Mouse (Mus musculus): ENCODE data around the gene Ckap4. TPM values are rescaled to one million over a fixed set of nuclear protein-coding genes. Genes with fewer than 3 reads are reported as not detected.

The Ckap4 gene
- polyA plus RNA-seq, 1 experiment from 2014 or later, result 60.9 TPM

GRCm38 (mm10) chr10:84562567-84563554, 29.0 kb upstream of the Ckap4 start:
- H3K9ac ChIP-seq (replicated peaks), result no peak overlapping the region
- no peaks in the 10 kb centered on the region; the same call in 1 of the 2 replicates for H3K9me3 ChIP-seq
- ATAC-seq, result 0 out of 2 replicates have a peak, but pooled peaks have one; percentile 34
- 75% methylated on average over 13 of the region's 13 CpGs for WGBS
- H3K27me3 ChIP-seq, result no peaks in the 10 kb centered on the region
- H3K36me3 ChIP-seq, result no peaks in the 10 kb centered on the region
- H3K27ac ChIP-seq, result no peak overlapping the region
- no peak overlapping the region for H3K4me3 ChIP-seq (replicated peaks)
- H3K4me1 ChIP-seq (replicated peaks), result no peaks in the 10 kb centered on the region
- H3K4me2 ChIP-seq (replicated peaks), result no peak overlapping the region

- WGBS, result 63% methylated on average over 5 of the region's 5 CpGs
Measured at GRCm38 (mm10) chr10:84562121-84562520, 28.3 kb upstream of the Ckap4 start.

GRCm38 (mm10) chr10:84559986-84560385, 26.1 kb upstream of the Ckap4 start:
- Histone ChIP-seq H3K27ac (no peak overlapping the region), H3K4me1 (replicated peaks) (no peaks in the 10 kb centered on the region), H3K4me3 (replicated peaks) (no peak overlapping the region), H3K27me3 (no peaks in the 10 kb centered on the region), H3K36me3 (no peaks in the 10 kb centered on the region), H3K9me3 (no peaks in the 10 kb centered on the region; the same call in 1 of the 2 replicates), H3K4me2 (replicated peaks) (no peak overlapping the region), H3K9ac (replicated peaks) (no peak overlapping the region)
- 89% methylated on average over 4 of the region's 4 CpGs for WGBS
- ATAC-seq, result no peak

More at GRCm38 (mm10) chr10:84562121-84562520, 28.3 kb upstream of the Ckap4 start:
- Histone ChIP-seq H3K4me2 (replicated peaks) (no peak overlapping the region), H3K9me3 (no peaks in the 10 kb centered on the region; the same call in 1 of the 2 replicates), H3K9ac (replicated peaks) (no peak overlapping the region), H3K27ac (no peak overlapping the region), H3K36me3 (no peaks in the 10 kb centered on the region), H3K4me1 (replicated peaks) (no peaks in the 10 kb centered on the region), H3K4me3 (replicated peaks) (no peak overlapping the region), H3K27me3 (no peaks in the 10 kb centered on the region)
- no peak for ATAC-seq

DNA sequence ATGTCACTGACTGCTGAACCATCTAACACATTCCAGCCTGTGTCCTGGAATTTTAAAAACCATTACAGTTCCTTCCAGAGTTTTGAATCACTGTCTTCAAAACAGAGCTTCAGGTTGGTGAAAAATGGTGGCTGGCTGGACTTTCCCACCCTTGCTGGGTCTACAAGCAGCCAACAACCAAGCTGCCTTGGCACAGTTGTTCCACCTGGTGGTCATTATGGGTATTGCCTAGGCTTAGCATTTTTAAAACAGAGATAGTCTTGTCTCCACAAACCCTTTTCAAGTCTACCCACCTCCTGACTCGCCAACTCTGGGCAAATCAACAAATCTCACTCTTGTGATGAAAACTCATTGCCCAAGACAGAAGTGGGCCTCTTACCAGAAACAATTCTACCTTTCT, 24.6 kb upstream of the Ckap4 start:
- no peaks in the 10 kb centered on the region for H3K4me1 ChIP-seq (replicated peaks)
- H3K4me2 ChIP-seq (replicated peaks), result no peak overlapping the region
- ATAC-seq, result no peak
- no peak overlapping the region for H3K9ac ChIP-seq (replicated peaks)
- no peaks in the 10 kb centered on the region for H3K27me3 ChIP-seq
- H3K4me3 ChIP-seq (replicated peaks), result no peak overlapping the region
- WGBS, result 84% methylated on average over 1 of the region's 1 CpGs
- H3K36me3 ChIP-seq, result no peaks in the 10 kb centered on the region
- H3K27ac ChIP-seq, result no peak overlapping the region
- H3K9me3 ChIP-seq, result no peaks in the 10 kb centered on the region; the same call in 1 of the 2 replicates

- Histone ChIP-seq H3K9ac (replicated peaks) (no peak overlapping the region), H3K9me3 (no peaks in the 10 kb centered on the region; the same call in 1 of the 2 replicates), H3K27ac (no peak overlapping the region), H3K36me3 (no peaks in the 10 kb centered on the region), H3K4me1 (replicated peaks) (no peaks in the 10 kb centered on the region), H3K4me2 (replicated peaks) (no peak overlapping the region), H3K27me3 (no peaks in the 10 kb centered on the region), H3K4me3 (replicated peaks) (no peak overlapping the region)
- 75% methylated on average over 2 of the region's 2 CpGs for WGBS
- ATAC-seq, result no peak
Measured at GRCm38 (mm10) chr10:84556120-84556519, 22.3 kb upstream of the Ckap4 start.

DNA sequence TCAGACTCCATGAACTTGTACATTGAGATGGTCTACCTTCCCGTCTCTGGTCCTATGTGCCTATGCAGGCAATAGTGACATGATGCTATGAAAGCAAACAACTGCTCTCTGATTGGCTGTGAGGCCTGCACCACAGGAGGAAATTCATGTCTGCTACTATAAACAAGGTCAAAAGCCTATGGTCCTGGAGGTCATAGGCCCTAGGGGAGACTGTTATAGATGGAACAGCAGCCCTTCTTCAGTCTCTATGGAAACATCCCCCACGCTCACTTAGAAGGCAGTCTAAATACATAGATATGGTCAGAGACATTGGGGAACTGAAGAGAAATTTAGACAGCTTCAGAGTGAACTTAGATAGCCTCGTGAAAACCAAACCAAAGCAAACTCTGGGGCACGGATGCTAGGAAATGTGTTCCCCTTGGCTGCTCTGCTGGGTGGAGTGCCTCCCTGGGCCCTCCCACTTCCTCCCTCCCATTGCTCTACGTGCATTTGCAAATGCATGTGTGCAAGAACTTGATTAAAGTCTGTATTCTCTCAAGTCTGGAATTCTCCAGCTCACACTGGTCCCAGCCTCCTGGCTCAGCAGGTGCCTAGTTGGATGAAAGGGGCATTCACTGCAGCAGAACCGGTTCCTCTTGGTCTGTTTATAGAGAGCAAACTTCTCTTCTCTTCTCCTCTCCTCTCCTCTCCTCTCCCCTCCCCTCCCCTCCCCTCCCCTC, 20.6 kb upstream of the Ckap4 start:
- Histone ChIP-seq H3K9ac (replicated peaks) (no peak overlapping the region), H3K36me3 (no peaks in the 10 kb centered on the region), H3K27me3 (no peaks in the 10 kb centered on the region), H3K27ac (no peak overlapping the region), H3K4me2 (replicated peaks) (no peak overlapping the region), H3K9me3 (no peaks in the 10 kb centered on the region; the same call in 1 of the 2 replicates), H3K4me1 (replicated peaks) (no peaks in the 10 kb centered on the region), H3K4me3 (replicated peaks) (no peak overlapping the region)
- no peak for ATAC-seq
- WGBS, result 38% methylated on average over 6 of the region's 6 CpGs

DNA sequence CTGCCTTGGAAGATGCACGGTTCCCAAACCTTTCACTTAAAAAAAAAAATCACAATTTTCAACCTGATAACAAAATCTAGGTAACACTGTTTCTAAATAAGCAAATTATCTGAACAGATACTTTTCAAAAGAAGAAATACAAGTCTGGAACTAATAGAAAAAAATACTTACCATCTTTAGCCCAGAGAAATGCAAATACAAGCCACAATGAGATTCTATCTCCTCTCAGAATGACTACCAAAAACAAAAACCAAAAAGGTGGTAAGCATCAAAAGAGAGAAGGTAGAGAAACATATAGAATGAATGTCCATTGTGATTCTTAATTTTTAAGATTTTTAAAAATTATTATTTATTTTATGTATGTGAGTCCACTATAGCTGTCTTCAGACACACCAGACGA, 18.6 kb upstream of the Ckap4 start:
- no peak overlapping the region for H3K9ac ChIP-seq (replicated peaks)
- no peak overlapping the region for H3K4me3 ChIP-seq (replicated peaks)
- H3K9me3 ChIP-seq, result no peaks in the 10 kb centered on the region
- H3K4me1 ChIP-seq (replicated peaks), result no peaks in the 10 kb centered on the region
- no peak overlapping the region for H3K27ac ChIP-seq
- no peak for ATAC-seq
- WGBS, result 94% methylated on average over 2 of the region's 2 CpGs
- H3K27me3 ChIP-seq, result no peaks in the 10 kb centered on the region
- H3K36me3 ChIP-seq, result no peaks in the 10 kb centered on the region
- H3K4me2 ChIP-seq (replicated peaks), result no peak overlapping the region

- Histone ChIP-seq H3K36me3 (no peaks in the 10 kb centered on the region), H3K9ac (replicated peaks) (no peak overlapping the region), H3K4me3 (replicated peaks) (no peak overlapping the region), H3K27me3 (no peaks in the 10 kb centered on the region), H3K4me1 (replicated peaks) (no peaks in the 10 kb centered on the region), H3K9me3 (no peaks in the 10 kb centered on the region), H3K4me2 (replicated peaks) (no peak overlapping the region), H3K27ac (no peak overlapping the region)
- no peak for ATAC-seq
- WGBS, result 90% methylated on average over 3 of the region's 3 CpGs
Measured at GRCm38 (mm10) chr10:84551846-84552245, 18.0 kb upstream of the Ckap4 start.

GRCm38 (mm10) chr10:84549920-84550293, 16.0 kb upstream of the Ckap4 start:
- H3K27ac ChIP-seq, result no peak overlapping the region
- no peak overlapping the region for H3K9ac ChIP-seq (replicated peaks)
- H3K9me3 ChIP-seq, result no peaks in the 10 kb centered on the region
- H3K27me3 ChIP-seq, result no peaks in the 10 kb centered on the region
- ATAC-seq, result no peak
- no peaks in the 10 kb centered on the region for H3K4me1 ChIP-seq (replicated peaks)
- WGBS, result 90% methylated on average over 10 of the region's 10 CpGs
- H3K4me2 ChIP-seq (replicated peaks), result no peak overlapping the region
- H3K4me3 ChIP-seq (replicated peaks), result no peak overlapping the region
- no peaks in the 10 kb centered on the region for H3K36me3 ChIP-seq

DNA sequence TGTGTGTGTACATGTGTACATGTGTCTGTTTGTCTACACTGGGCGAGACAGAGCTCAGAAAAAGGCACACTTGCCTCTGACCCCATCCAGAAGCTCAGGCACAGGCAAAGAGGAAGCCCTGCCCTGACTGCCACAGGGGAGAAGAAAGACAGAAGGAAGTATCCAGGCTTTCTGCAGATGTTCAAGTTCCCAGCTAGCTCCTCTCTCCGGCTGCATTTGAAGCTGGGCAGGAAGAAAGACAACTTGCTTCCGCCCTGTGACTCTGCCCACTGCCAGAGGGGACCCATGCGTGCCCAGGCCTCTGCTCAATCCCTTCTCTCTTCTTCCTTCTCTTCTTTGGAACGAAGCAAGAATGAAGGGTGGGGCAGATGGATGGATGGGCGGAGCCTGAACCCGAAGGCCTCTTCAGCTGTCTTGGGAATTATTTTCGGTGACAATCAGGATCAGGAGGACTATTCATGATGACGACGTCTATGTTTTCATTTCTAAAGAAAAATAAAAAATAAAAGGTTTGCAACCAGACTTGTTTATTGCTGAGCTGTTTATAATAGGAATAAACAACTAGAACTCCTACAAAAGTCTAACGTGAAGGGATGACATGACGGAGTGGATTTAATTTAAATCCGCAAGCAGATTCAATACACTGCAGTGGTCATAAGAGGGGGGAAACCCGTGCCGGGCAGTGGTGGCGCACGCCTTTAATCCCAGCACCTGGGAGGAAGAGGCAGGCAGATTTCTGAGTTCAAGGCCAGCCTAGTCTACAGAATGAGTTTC, 15.5 kb upstream of the Ckap4 start:
- H3K4me2 ChIP-seq (replicated peaks), result no peak overlapping the region
- no peak overlapping the region for H3K27ac ChIP-seq
- H3K4me3 ChIP-seq (replicated peaks), result no peak overlapping the region
- no peaks in the 10 kb centered on the region for H3K9me3 ChIP-seq
- H3K27me3 ChIP-seq, result no peaks in the 10 kb centered on the region
- 78% methylated on average over 17 of the region's 17 CpGs for WGBS
- H3K4me1 ChIP-seq (replicated peaks), result no peaks in the 10 kb centered on the region
- ATAC-seq, result no peak
- H3K36me3 ChIP-seq, result no peaks in the 10 kb centered on the region
- H3K9ac ChIP-seq (replicated peaks), result no peak overlapping the region

GRCm38 (mm10) chr10:84544841-84545610, 11.2 kb upstream of the Ckap4 start:
- Histone ChIP-seq H3K9ac (replicated peaks) (no peak overlapping the region), H3K9me3 (no peaks in the 10 kb centered on the region), H3K4me2 (replicated peaks) (no peak overlapping the region), H3K4me1 (replicated peaks) (no peaks in the 10 kb centered on the region), H3K4me3 (replicated peaks) (no peak overlapping the region), H3K27ac (no peak overlapping the region), H3K36me3 (no peaks in the 10 kb centered on the region), H3K27me3 (no peaks in the 10 kb centered on the region)
- WGBS, result 78% methylated on average over 7 of the region's 7 CpGs
- ATAC-seq, result no peak

All from midbrain, embryonic 13.5 days (tissue).